Mouse (Mus musculus): ENCODE data around the gene Rtn1. TPM values are rescaled to one million over a fixed set of nuclear protein-coding genes. Genes with fewer than 3 reads are reported as not detected.

The Rtn1 gene
- polyA plus RNA-seq (2015; fragmentation: Illumina TruSeq; extraction: RNeasy Lipid Tissue Mini Kit (QIAGEN cat#74804); ENCODE audit: insufficient read depth, low read depth, low replicate concordance) = 3.7 TPM

DNA sequence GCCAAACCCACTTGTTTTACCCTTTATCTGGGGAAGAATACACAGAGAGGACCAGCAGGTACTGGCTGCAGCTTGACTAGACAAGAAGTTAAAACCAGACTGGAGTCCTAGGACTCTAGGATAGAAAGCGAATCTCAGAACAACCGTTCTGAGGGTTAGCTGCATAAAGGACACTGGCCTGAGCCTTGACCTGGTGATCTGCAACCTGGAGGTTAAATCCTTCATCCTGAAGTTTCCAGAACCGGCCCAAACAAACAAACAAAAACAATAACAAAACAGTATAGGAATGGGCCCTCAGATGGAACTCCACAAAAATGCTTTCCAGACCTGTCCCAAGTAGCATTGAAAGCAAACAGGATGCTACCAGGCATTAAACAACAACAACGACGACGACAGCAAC lies at the start of gene Rtn1:
TSS of gene Rtn1 (minus strand) at position 101 of the 400 bp plus-strand sequence.

GRCm38 (mm10) chr12:72441839-72442576 lies 33.2 kb upstream of the Rtn1 start, which contains the start of gene Lrrc9:
Gene Lrrc9 (plus strand): TSS chr12:72441866.

DNA sequence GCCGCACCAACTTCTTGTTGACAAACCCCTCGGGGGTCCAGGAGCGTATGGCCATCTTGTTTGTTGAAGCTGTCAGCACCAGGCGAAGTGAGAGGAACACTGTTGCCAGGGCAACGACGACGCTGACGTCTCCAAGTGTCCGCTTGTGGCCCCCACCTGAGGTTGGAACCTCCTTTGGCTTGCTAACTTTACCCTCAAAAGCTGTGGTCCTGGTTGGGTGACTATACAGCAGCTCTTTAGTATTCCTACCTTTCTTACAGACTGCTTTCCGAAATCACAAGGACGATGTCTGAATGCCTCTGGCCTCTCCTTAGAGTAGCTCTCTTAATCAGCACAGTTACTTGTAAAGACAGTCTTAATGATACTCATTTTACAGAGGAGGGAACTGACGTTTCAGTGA lies 223.9 kb downstream of the Rtn1 start, which contains the start of gene Ccdc175:
TSS of gene Ccdc175 (minus strand) at position 101 of the 400 bp plus-strand sequence.

Other genes starting within 250 kb of the Rtn1 start
- gene Ccdc175, start 224.0 kb downstream of the Rtn1 start, polyA plus RNA-seq (2015; fragmentation: Illumina TruSeq; extraction: RNeasy Lipid Tissue Mini Kit (QIAGEN cat#74804); ENCODE audit: insufficient read depth, low read depth, low replicate concordance) = not detected
- gene Lrrc9, start 32.8 kb upstream of the Rtn1 start, polyA plus RNA-seq (2015; fragmentation: Illumina TruSeq; extraction: RNeasy Lipid Tissue Mini Kit (QIAGEN cat#74804); ENCODE audit: insufficient read depth, low read depth, low replicate concordance) = not detected
- 1.2 TPM for gene Pcnx4, start 127.3 kb upstream of the Rtn1 start, polyA plus RNA-seq (2015; fragmentation: Illumina TruSeq; extraction: RNeasy Lipid Tissue Mini Kit (QIAGEN cat#74804); ENCODE audit: insufficient read depth, low read depth, low replicate concordance)
- gene Gm4756, start 240.6 kb upstream of the Rtn1 start, polyA plus RNA-seq (2015; fragmentation: Illumina TruSeq; extraction: RNeasy Lipid Tissue Mini Kit (QIAGEN cat#74804); ENCODE audit: insufficient read depth, low read depth, low replicate concordance) = not detected

Measured in pancreas, adult 10 weeks (tissue).